Mouse (Mus musculus): Measurements from ENCODE around the gene Bik. TPM values are rescaled to one million over a fixed set of nuclear protein-coding genes. Genes with fewer than 3 reads are reported as not detected.

Gene Bik
- polyA plus RNA-seq, 2 experiments = 1.3 to 2.0 TPM

GRCm38 (mm10) chr15:83593702-83594512 lies 67.2 kb downstream of the Bik start:
- no peaks in the 10 kb centered on the region for H3K27me3 ChIP-seq (ENCODE audit: control insufficient read depth, insufficient read depth, low read length)
- TF ChIP-seq EP300 (IDR thresholded peaks at IDR 0.05; ENCODE audit: low read depth) = 0 out of 2 replicates have a peak, but pooled peaks have one; percentile 14
- TF ChIP-seq CTCF (IDR thresholded peaks at IDR 0.05; ENCODE audit: low read depth) = no peak
- peak; percentile 65 for ATAC-seq (ENCODE audit: insufficient read depth)
- peak overlapping the region; percentile 100 for H3K27ac ChIP-seq
- peak overlapping the region; percentile 97 for H3K9ac ChIP-seq (replicated peaks)
- H3K4me2 ChIP-seq (ENCODE audit: low read depth) = peak overlapping the region; percentile 99
- peak; percentile 57 to 63 (median 62) for DNase-seq (ENCODE audit: low read depth in 3 of 3, low spot score in 3 of 3)
- WGBS (ENCODE audit: insufficient replicate concordance) = 4% methylated on average over 19 of the region's 19 CpGs
- no peaks in the 10 kb centered on the region for H3K9me3 ChIP-seq (ENCODE audit: control insufficient read depth, low read length)
- H3K36me3 ChIP-seq (replicated peaks; ENCODE audit: control insufficient read depth, insufficient read depth, low read depth) = peaks cover 21% of the 10 kb centered on the region
- H3K4me3 ChIP-seq (ENCODE audit: insufficient read depth in 1 of 2, low read depth in 2 of 2, low read length in 2 of 2) = peak overlapping the region; percentile 81 to 84
- H3K4me1 ChIP-seq (replicated peaks; ENCODE audit: control insufficient read depth in 2 of 2, insufficient read depth in 2 of 2, low read length in 1 of 2) = peaks cover 34 to 39% of the 10 kb centered on the region in 2 experiments

Small RNA genes within 50 kb of the gene (microRNA-seq; reads per million reads assigned to microRNA genes)
- gene Gm24575 = not detected

Other genes starting within 250 kb of the Bik start
- 10.1 and 10.9 TPM in 2 replicates for gene Arfgap3, start 176.6 kb upstream of the Bik start, polyA plus RNA-seq (2012; rRNA removed)
- gene Arfgap3, start 176.6 kb upstream of the Bik start, polyA plus RNA-seq (2014; fragmentation: Nextera tagmentation; extraction: Ambion mirVana) = 15.3 and 16.6 TPM in 2 replicates
- 30.1 and 39.7 TPM in 2 replicates for gene Pacsin2, start 62.3 kb upstream of the Bik start, polyA plus RNA-seq (2012; rRNA removed)
- 32.8 and 37.6 TPM in 2 replicates for gene Pacsin2, start 62.3 kb upstream of the Bik start, polyA plus RNA-seq (2014; fragmentation: Nextera tagmentation; extraction: Ambion mirVana)
- 3.5 and 3.7 TPM in 2 replicates for gene Ttll1, start 16.0 kb upstream of the Bik start, polyA plus RNA-seq (2012; rRNA removed)
- 1.9 and 2.7 TPM in 2 replicates for gene Ttll1, start 16.0 kb upstream of the Bik start, polyA plus RNA-seq (2014; fragmentation: Nextera tagmentation; extraction: Ambion mirVana)
- gene Tspo, start 36.7 kb downstream of the Bik start, polyA plus RNA-seq (2012; rRNA removed) = 98.4 and 108 TPM in 2 replicates
- 243 and 246 TPM in 2 replicates for gene Tspo, start 36.7 kb downstream of the Bik start, polyA plus RNA-seq (2014; fragmentation: Nextera tagmentation; extraction: Ambion mirVana)
- gene Mcat, start 36.9 kb downstream of the Bik start, polyA plus RNA-seq (2012; rRNA removed) = 9.8 and 10.9 TPM in 2 replicates
- gene Mcat, start 36.9 kb downstream of the Bik start, polyA plus RNA-seq (2014; fragmentation: Nextera tagmentation; extraction: Ambion mirVana) = 15.5 and 17.7 TPM in 2 replicates
- 29.9 and 32.5 TPM in 2 replicates for gene Ttll12, start 68.3 kb downstream of the Bik start, polyA plus RNA-seq (2012; rRNA removed)
- gene Ttll12, start 68.3 kb downstream of the Bik start, polyA plus RNA-seq (2014; fragmentation: Nextera tagmentation; extraction: Ambion mirVana) = 36.2 and 43.7 TPM in 2 replicates
- 0.09 and 0.10 TPM in 2 replicates for gene Scube1, start 198.2 kb downstream of the Bik start, polyA plus RNA-seq (2012; rRNA removed)
- gene Scube1, start 198.2 kb downstream of the Bik start, polyA plus RNA-seq (2014; fragmentation: Nextera tagmentation; extraction: Ambion mirVana) = 0.10 TPM in 1 of 2 replicates, not detected in the other